Mouse (Mus musculus) forebrain, embryonic 11.5 days (tissue): ENCODE measurements around the gene Pofut1. TPM values are rescaled to one million over a fixed set of nuclear protein-coding genes. Genes with fewer than 3 reads are reported as not detected.
A peak's percentile ranks its signal among the peaks of the same experiment; 100 is the strongest.

ENCODE experiments used
- ATAC-seq: fragments of 200-750 bp; cut with Nextera tagmentation; replicated peaks from 2 replicates; pipeline ENCODE4 v1.8.0; 2017; ENCODE audit warnings: moderate TSS enrichment; ENCODE audit not compliant: low FRiP score
- DNase-seq: peaks from one replicate; pipeline ENCODE4 v3.0.0-alpha.2; 2017; ENCODE audit warnings: low spot score
- H3K27ac ChIP-seq: fragments of 300-500 bp; sonication (generic); 2 replicates; pipeline ENCODE4 v1.5.1; 2014; ENCODE audit warnings: low read depth, low read length
- H3K27me3 ChIP-seq: fragments of 300-500 bp; sonication (generic); 2 replicates; pipeline ENCODE4 v1.6.1; 2014; ENCODE audit warnings: mild to moderate bottlenecking, low read length, mixed read lengths; ENCODE audit not compliant: control insufficient read depth, insufficient read depth
- H3K36me3 ChIP-seq: fragments of 300-500 bp; sonication (generic); 2 replicates; pipeline ENCODE4 v1.6.1; 2014; ENCODE audit warnings: mild to moderate bottlenecking, low read length, moderate library complexity, mixed read lengths; ENCODE audit not compliant: control insufficient read depth, insufficient read depth
- H3K4me1 ChIP-seq: fragments of 300-500 bp; sonication (generic); replicated peaks from 2 replicates; pipeline ENCODE4 v1.6.1; 2014; ENCODE audit warnings: low read length, mixed read lengths; ENCODE audit not compliant: control insufficient read depth, insufficient read depth
- H3K4me2 ChIP-seq: fragments of 300-500 bp; sonication (generic); 2 replicates; pipeline ENCODE4 v1.6.1; 2014; ENCODE audit warnings: low read depth, mild to moderate bottlenecking, low read length, moderate library complexity, mixed read lengths; ENCODE audit not compliant: severe bottlenecking
- H3K4me3 ChIP-seq: fragments of 300-500 bp; sonication (generic); 2 replicates; pipeline ENCODE4 v1.5.1; 2014; ENCODE audit warnings: low read depth, low read length
- H3K9ac ChIP-seq: fragments of 300-500 bp; sonication (generic); 2 replicates; pipeline ENCODE4 v1.6.1; 2014; ENCODE audit warnings: low read length
- H3K9me3 ChIP-seq: fragments of 300-500 bp; sonication (generic); 2 replicates; pipeline ENCODE4 v1.6.1; 2016; ENCODE audit warnings: low read length, mixed read lengths; ENCODE audit not compliant: control insufficient read depth
- WGBS: fragments of 180-500 bp; shearing (Covaris S2); extraction: QIAGEN DNeasy Blood & Tissue Kit; methylation state at CpG from one replicate; pipeline ENCODE4 v1.1.7; 2014; 5-methylcytosine and 5-hydroxymethylcytosine counted together
- polyA plus RNA-seq: library from polyadenylated mRNA; unstranded; fragments of >200 nt; fragmentation: Nextera tagmentation; extraction: Ambion mirVana; gene quantifications from 2 replicates; pipeline ENCODE4 v1.2.1, GENCODE M21; 2014

Pofut1 gene
- polyA plus RNA-seq, 1 experiment from 2014 or later = 8.1 TPM

- no peaks in the 10 kb centered on the region for H3K9me3 ChIP-seq
- H3K27me3 ChIP-seq = no peaks in the 10 kb centered on the region
- 87% methylated on average over 6 of the region's 6 CpGs for WGBS
- no peak overlapping the region for H3K27ac ChIP-seq
- ATAC-seq = no peak
- peak; percentile 4 for DNase-seq
- no peaks in the 10 kb centered on the region for H3K36me3 ChIP-seq
- no peak overlapping the region for H3K4me3 ChIP-seq
- H3K4me2 ChIP-seq = no peak overlapping the region
- H3K4me1 ChIP-seq = no peaks in the 10 kb centered on the region
- H3K9ac ChIP-seq = no peak overlapping the region
These were observed 63.9 kb downstream of the Pofut1 start for GRCm38 (mm10) chr2:153305240-153305639.

- no peaks in the 10 kb centered on the region for H3K36me3 ChIP-seq
- ATAC-seq = no peak
- no peaks in the 10 kb centered on the region for H3K27me3 ChIP-seq
- peak; percentile 29 for DNase-seq
- no peaks in the 10 kb centered on the region for H3K4me1 ChIP-seq
- H3K9me3 ChIP-seq = no peaks in the 10 kb centered on the region
- H3K27ac ChIP-seq = no peak overlapping the region
- 89% methylated on average over 7 of the region's 7 CpGs for WGBS
- H3K4me3 ChIP-seq = no peak overlapping the region
- no peak overlapping the region for H3K4me2 ChIP-seq
- H3K9ac ChIP-seq = no peak overlapping the region
These were observed 67.3 kb downstream of the Pofut1 start for GRCm38 (mm10) chr2:153308586-153308985.

- no peak overlapping the region for H3K4me3 ChIP-seq
- H3K9ac ChIP-seq = no peak overlapping the region
- 82% methylated on average over 8 of the region's 8 CpGs for WGBS
- no peak overlapping the region for H3K4me2 ChIP-seq
- no peaks in the 10 kb centered on the region for H3K27me3 ChIP-seq
- no peaks in the 10 kb centered on the region for H3K9me3 ChIP-seq
- DNase-seq = peak; percentile 33
- no peaks in the 10 kb centered on the region for H3K36me3 ChIP-seq
- ATAC-seq = no peak
- H3K27ac ChIP-seq = no peak overlapping the region
- no peaks in the 10 kb centered on the region for H3K4me1 ChIP-seq
These were observed 67.8 kb downstream of the Pofut1 start for GRCm38 (mm10) chr2:153309106-153309505.

- H3K27me3 ChIP-seq = no peaks in the 10 kb centered on the region
- 90% methylated on average over 6 of the region's 6 CpGs for WGBS
- no peaks in the 10 kb centered on the region for H3K4me1 ChIP-seq
- peak; percentile 19 for DNase-seq
- no peak overlapping the region for H3K4me2 ChIP-seq
- no peak overlapping the region for H3K27ac ChIP-seq
- H3K36me3 ChIP-seq = no peaks in the 10 kb centered on the region
- ATAC-seq = no peak
- no peaks in the 10 kb centered on the region for H3K9me3 ChIP-seq
- H3K4me3 ChIP-seq = no peak overlapping the region
- no peak overlapping the region for H3K9ac ChIP-seq
These were observed 68.9 kb downstream of the Pofut1 start for GRCm38 (mm10) chr2:153310228-153310627.

GRCm38 (mm10) chr2:153312884-153313283, 71.6 kb downstream of the Pofut1 start:
- ATAC-seq (no peak), DNase-seq (no peak)
- WGBS = 89% methylated on average over 9 of the region's 9 CpGs
- Histone ChIP-seq H3K27ac (no peak overlapping the region), H3K27me3 (no peaks in the 10 kb centered on the region), H3K4me2 (no peak overlapping the region), H3K4me3 (no peak overlapping the region), H3K9ac (no peak overlapping the region), H3K36me3 (no peaks in the 10 kb centered on the region), H3K9me3 (no peaks in the 10 kb centered on the region), H3K4me1 (no peaks in the 10 kb centered on the region)

- 96% methylated on average over 4 of the region's 4 CpGs for WGBS
- no peak for DNase-seq
These were observed 77.1 kb downstream of the Pofut1 start for GRCm38 (mm10) chr2:153318408-153318807.

GRCm38 (mm10) chr2:153319036-153319643, 77.8 kb downstream of the Pofut1 start:
- H3K27me3 ChIP-seq = no peaks in the 10 kb centered on the region
- H3K4me1 ChIP-seq = no peaks in the 10 kb centered on the region
- ATAC-seq (no peak), DNase-seq (no peak)
- H3K27ac ChIP-seq = no peak overlapping the region
- no peaks in the 10 kb centered on the region for H3K9me3 ChIP-seq
- peaks cover 8% of the 10 kb centered on the region; the same call in 1 of the 2 replicates for H3K36me3 ChIP-seq
- no peak overlapping the region for H3K9ac ChIP-seq
- H3K4me2 ChIP-seq = no peak overlapping the region
- 86% methylated on average over 8 of the region's 8 CpGs for WGBS
- no peak overlapping the region for H3K4me3 ChIP-seq

More at GRCm38 (mm10) chr2:153318408-153318807, 77.1 kb downstream of the Pofut1 start:
- Histone ChIP-seq H3K36me3 (peaks cover 8% of the 10 kb centered on the region; the same call in 1 of the 2 replicates), H3K27me3 (no peaks in the 10 kb centered on the region), H3K4me1 (no peaks in the 10 kb centered on the region), H3K9me3 (no peaks in the 10 kb centered on the region), H3K4me2 (no peak overlapping the region), H3K4me3 (no peak overlapping the region), H3K9ac (no peak overlapping the region), H3K27ac (no peak overlapping the region)
- ATAC-seq = no peak

Other genes starting within 250 kb of the Pofut1 start
- 64.9 and 77.5 TPM in 2 replicates for gene Pdrg1, start 226.1 kb upstream of the Pofut1 start, polyA plus RNA-seq
- gene Xkr7, start 209.7 kb upstream of the Pofut1 start, polyA plus RNA-seq = 0.09 and 0.24 TPM in 2 replicates
- 0.99 and 1.3 TPM in 2 replicates for gene Ccm2l, start 175.6 kb upstream of the Pofut1 start, polyA plus RNA-seq
- 1.8 TPM in 2 replicates for gene Hck, start 133.1 kb upstream of the Pofut1 start, polyA plus RNA-seq
- 71.8 and 79.4 TPM in 2 replicates for gene Tm9sf4, start 80.2 kb upstream of the Pofut1 start, polyA plus RNA-seq
- gene Tspyl3, start 16.1 kb upstream of the Pofut1 start, polyA plus RNA-seq = 4.8 and 5.6 TPM in 2 replicates
- 37.4 and 40.4 TPM in 2 replicates for gene Plagl2, start 107 bp upstream of the Pofut1 start, polyA plus RNA-seq
- gene Kif3b, start 49.9 kb downstream of the Pofut1 start, polyA plus RNA-seq = 7.1 and 7.4 TPM in 2 replicates
- gene Asxl1, start 104.3 kb downstream of the Pofut1 start, polyA plus RNA-seq = 25.4 TPM in 2 replicates